Mouse (Mus musculus): ENCODE results near the gene Cald1.

Cald1 gene

DNA sequence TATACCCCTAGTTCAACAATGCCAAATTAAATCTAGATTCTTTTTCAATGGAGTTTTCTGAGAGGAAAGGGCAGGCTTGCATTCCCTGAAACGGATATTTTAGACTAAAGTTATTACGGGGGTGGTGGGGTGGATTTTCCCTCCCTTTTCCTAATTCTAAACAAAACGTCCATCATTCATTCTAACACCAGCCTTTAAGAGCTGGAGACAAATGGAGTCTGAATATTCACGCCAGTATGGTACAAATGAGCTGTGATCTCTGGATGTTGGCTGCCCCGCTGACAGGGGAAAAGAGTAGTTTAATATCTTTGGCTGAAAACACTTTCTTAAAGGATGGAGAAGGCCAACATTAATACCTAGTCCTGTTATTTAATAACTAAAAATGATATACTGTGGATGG is 66.4 kb downstream of the Cald1 start:
- DNase-seq (ENCODE audit: low spot score in 2 of 2): no peak

DNA sequence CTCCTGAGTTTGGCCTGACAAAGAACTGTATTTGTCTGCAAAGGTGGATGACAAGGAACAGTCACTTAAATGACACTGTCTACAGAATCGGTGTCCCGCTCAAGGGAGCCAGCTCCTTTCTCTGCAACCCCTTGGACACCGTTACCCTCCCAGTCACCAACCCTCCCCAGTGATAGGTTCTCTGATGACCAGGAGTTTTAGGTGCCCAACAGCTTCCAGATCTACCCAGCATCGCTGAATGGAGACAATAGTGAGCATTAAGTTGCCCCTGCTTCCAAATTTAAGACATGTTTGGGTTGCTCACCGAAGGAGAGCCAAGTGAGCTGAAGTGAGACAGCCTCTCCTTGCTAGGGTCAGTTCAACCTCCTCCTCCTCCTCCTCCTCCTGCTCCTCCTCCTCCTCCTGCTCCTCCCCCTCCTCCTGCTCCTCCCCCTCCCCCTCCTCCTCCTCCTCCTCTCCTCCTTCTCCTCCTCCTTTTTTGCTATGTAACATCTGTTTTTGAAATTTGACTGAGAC is 70.5 kb downstream of the Cald1 start:
- DNase-seq (ENCODE audit: low spot score in 2 of 2): no peak

DNA sequence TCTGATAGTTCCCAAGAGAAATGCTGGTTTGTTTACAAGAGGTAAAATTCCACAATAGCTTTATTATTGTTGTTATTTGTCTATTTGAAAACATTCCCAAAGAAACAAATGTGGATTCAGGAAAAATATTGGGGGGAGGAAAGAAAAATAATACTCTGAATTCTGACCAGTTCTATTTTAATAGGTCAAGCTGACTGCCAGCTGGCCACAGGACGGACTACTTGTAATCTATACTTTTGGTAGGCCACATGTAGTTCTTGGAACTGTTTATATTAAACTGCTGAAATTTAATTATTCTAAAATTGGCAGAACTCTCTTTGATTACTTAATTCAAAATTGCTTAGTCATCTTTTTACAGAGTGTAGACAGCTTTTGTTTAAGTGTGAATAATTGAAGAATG is 73.1 kb downstream of the Cald1 start:
- DNase-seq (ENCODE audit: low spot score in 2 of 2): no peak

DNA sequence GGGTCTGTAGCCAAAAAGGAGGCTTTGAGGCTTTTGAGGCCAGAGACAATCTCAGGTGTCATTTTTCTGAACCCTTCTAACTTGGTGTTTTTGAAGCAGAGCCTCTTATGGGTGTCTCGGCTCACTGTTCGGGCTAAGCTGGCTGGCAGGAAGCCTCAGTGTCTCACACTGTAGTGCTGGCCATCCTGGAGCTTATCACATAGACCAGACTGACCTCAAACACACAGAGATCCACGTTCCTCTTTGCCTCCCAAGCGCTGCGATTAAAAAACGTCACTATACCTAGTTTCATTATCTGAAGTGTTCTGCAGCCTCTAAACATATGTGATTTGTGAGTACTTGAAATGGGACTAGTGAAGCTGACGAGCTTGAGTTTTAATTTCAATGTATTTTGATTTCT is 76.1 kb downstream of the Cald1 start:
- no peak for DNase-seq (ENCODE audit: low spot score in 2 of 2)

GRCm38 (mm10) chr6:34674897-34675296 is 76.6 kb downstream of the Cald1 start:
- DNase-seq (ENCODE audit: low spot score in 2 of 2): no peak

DNA sequence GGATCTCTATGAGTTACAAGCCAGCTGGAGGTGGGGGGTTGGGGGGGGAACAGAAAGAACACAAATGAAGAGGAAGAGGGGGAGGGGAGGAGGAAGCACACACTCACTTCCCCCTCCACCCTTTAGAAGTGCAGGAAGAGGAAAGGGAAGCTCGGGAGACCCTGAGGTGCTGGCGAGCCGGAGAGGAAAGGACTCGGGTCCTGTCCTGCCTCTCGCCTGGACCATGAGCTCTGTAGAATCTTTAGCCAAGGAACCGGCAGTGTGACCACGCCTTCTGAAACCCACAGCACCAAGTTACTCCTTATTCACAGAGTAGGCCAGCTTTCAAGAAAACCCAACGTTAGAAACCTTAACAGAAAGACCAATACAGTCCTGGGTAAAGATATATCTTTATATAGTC is 83.8 kb downstream of the Cald1 start:
- no peak for DNase-seq (ENCODE audit: low spot score in 2 of 2)

GRCm38 (mm10) chr6:34684886-34685285 is 86.6 kb downstream of the Cald1 start:
- DNase-seq (ENCODE audit: low spot score in 2 of 2): no peak

GRCm38 (mm10) chr6:34688971-34689370 is 90.7 kb downstream of the Cald1 start:
- no peak for DNase-seq (ENCODE audit: low spot score in 2 of 2)

GRCm38 (mm10) chr6:34691416-34691815 is 93.1 kb downstream of the Cald1 start:
- no peak for DNase-seq (ENCODE audit: low spot score in 2 of 2)

DNA sequence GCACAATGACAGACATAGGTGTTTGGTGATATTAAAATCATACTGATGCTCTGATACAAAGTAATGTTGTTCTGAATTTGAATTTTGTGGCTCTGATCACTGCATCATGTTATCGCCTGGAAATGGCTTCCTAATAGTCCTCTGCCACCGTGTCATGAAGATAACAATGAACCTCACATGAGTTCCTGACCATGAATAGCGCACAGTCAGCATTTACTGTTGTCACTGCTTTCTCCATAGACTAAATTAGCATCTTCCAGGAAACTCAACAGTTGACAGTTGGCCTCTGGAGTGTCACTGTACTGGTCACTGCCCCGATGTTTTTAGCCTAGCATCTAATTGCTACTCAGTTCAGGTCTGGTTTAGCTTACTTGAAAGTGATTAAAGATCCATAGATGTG is 95.8 kb downstream of the Cald1 start:
- DNase-seq (ENCODE audit: low spot score in 2 of 2): no peak

DNA sequence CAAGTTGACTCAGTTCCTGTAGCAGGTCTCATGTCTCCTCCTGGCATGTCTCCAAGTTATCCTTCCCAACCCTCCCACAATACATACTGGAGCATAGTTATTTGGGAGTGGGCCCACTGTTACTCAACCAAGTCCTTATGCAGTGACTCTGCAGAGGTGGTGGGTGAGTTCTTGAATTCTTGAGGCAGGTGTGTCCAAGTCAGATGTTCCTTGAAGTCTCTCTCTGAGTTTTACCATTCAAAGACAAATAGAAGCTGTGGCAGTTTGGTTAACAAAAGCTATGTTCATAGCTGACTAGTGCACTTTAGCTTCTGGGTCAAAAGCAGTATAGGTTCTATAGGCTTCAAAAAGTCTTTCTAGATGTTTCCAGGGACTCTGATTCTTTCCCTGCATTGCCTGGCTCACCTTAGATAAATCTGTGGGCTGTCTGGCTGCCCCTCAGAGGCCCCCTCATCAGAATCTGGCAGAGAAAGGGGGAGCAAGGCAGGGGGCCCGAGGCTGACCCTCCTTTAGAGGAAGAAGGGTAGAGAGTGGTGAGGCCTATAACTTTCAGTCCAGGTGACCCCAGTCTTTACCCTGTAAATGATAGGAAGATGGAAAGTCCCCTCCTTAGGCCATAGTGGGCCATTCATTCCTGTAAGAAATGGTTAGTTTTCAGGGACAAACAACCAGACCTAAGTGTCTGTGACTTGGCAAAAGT is 105.3 kb downstream of the Cald1 start:
- no peak for DNase-seq (ENCODE audit: low spot score in 2 of 2)

DNA sequence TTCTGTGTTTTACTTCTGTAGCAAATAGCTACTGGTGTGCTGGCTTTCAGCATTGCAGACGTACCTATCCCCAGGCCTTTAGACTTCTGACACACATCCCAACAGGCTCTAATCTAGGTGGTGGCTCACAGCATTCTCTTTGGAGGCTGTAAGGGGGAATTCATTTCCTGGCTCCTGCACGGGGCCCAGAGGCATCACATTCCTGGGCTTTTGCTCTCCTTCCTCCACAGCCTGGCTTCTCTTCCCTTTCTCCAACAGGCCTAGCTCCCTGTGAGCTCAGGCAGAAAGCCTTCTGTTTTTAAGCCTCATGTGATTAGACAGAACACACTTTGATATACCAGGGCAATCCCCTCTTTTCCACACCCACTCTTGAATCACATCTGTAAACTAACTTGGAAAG is 109.2 kb downstream of the Cald1 start:
- DNase-seq (ENCODE audit: low spot score in 2 of 2): no peak

GRCm38 (mm10) chr6:34708650-34709265 is 110.5 kb downstream of the Cald1 start:
- DNase-seq (ENCODE audit: low spot score in 2 of 2): peak in 1 of 2 experiments; percentile 17

DNA sequence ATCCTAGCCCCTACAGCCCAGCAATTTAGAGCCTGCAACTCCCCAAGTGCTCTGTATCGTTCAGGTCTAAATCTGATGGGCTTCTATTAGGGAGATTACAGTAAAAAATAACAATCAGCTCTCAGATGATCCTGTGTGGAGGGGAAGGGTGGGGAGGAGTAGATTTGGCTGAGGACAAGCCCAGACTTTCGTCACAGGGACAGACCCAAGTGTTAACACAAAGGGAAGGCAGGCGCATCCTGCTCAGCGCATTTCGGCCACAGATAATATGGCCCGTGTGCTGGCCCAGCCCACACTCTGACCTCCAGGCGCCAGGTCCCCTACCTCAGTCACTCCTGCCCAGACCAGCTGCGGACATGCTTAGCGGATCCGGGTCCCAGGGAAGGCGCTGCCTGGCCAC is 111.0 kb downstream of the Cald1 start:
- peak; percentile 23 to 47 for DNase-seq (ENCODE audit: low spot score in 2 of 2)

DNA sequence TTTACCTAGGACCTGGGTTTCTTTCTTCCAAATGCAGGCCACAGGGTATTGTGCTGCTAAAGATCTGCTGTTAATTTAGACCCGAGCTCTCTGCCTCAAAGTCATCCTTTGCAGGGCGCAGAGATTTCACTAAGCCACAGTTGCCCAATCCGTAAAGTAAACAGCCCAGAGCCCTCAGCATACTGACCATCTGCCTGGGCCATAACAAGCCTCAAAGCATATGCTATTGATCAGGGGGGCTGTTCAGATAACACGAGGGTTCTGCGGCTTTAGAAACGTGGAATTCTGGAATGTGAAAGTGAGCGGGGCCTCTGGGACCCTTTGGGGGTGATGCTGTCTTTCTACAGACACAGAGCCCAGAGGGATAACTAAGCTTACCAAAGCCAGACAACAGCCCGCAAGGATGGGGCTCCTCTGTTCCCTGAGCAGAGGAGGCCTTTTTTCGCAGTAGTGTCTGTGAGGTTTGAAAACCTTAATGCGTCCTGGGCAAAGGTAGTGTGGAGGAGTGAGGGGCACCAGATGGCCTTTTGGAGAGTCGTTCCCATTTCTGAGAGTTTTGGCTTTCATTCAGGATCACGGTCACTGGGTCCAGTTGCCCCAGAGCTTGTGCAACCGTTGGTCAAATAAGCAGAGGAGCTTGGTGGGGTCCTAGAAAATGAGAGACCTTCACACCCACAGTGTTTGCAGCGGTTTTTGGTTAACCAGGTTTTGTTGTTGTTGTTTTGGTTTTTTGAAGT is 111.8 kb downstream of the Cald1 start:
- no peak for DNase-seq (ENCODE audit: low spot score in 2 of 2)

- no peak for DNase-seq (ENCODE audit: low spot score in 2 of 2)
These were observed 112.5 kb downstream of the Cald1 start for GRCm38 (mm10) chr6:34710848-34711247.

GRCm38 (mm10) chr6:34711620-34712019 is 113.3 kb downstream of the Cald1 start:
- no peak for DNase-seq (ENCODE audit: low spot score in 2 of 2)

DNA sequence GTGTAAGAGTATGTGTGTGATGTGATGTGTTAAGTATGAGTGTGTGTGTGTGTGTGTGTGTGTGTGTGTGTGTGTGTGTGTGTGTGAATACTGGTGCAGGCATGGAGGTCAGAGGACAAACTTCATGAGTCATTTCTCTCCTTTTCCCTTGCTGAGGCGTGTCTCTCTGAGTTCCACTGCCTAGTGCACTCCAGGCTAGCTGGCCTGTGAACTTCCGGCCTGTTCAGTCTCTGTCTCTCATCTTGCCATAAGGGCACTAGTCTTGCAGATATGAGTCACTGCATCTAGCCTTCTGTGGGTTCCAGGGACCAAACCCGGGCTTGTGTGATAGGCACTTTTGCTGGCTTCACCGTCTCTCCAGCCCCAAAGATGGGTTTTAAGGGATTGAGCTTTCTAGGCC is 114.9 kb downstream of the Cald1 start:
- DNase-seq (ENCODE audit: low spot score in 2 of 2): no peak

- DNase-seq (ENCODE audit: low spot score in 2 of 2): no peak
These were observed 115.5 kb downstream of the Cald1 start for GRCm38 (mm10) chr6:34713777-34714176.

DNA sequence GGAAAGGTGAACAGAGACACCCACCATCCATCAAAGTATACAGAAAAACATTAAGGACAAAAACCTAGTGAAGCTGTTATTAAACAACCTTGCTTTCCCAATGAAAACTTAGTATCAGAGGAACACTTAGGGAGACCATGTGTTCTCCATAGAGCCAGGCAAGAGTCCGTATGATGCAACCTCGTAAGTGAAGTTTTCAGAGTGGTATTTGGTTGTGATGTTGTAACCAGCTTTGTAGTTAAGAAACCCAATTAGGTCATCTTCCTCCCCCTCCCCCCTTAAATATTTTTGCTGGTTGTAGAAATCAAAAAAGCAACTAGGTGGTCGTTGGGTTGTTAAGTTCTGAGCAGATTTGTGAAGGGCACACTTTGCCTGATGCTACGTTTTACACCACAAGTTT is 116.3 kb downstream of the Cald1 start:
- DNase-seq (ENCODE audit: low spot score in 2 of 2): no peak

- DNase-seq (ENCODE audit: low spot score in 2 of 2): no peak
These were observed 118.0 kb downstream of the Cald1 start for GRCm38 (mm10) chr6:34716206-34716887.

Data from left cerebral cortex, adult 9 months (tissue).